Mouse (Mus musculus): Measurements from ENCODE around the gene Scn3a.

DNA sequence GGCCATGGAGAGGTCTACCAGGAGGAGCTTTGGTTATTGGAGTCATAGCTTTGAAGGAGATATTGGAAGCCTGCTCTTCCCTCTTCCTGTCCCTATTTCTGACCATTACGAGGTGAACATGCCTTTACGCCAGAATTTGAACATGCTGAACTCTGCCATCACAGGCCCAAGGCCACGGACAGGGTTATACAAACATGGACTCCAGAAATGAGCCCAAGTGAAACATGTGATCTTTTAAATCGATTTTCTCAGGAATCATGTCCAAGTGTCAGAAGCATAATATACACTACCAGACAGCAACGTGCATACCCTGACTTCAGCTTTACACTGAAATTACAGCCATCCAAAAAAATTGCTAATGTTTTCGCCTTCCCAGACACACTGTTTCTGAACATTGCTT lies 18.8 kb downstream of the Scn3a start:
- TF ChIP-seq EP300 (IDR thresholded peaks at IDR 0.05; ENCODE audit: low read depth in 1 of 2, low read length in 2 of 2): no peak
- TF ChIP-seq TBP (IDR thresholded peaks at IDR 0.05; ENCODE audit: low read depth, low read length): no peak
- no peak for TF ChIP-seq CTCF (IDR thresholded peaks at IDR 0.05 in 2 of 3, conservative IDR thresholded peaks at IDR 0.05 in 1 of 3; ENCODE audit: control insufficient read depth in 1 of 3, insufficient read depth in 1 of 3, low read depth in 2 of 3, low read length in 3 of 3, poor library complexity in 1 of 3, severe bottlenecking in 1 of 3)
- TF ChIP-seq E2F4 (IDR thresholded peaks at IDR 0.05; ENCODE audit: borderline replicate concordance, low read depth, low read length): no peak
- TF ChIP-seq ZKSCAN1 (IDR thresholded peaks at IDR 0.05; ENCODE audit: low read depth, low read length): no peak
- no peak for TF ChIP-seq MXI1 (IDR thresholded peaks at IDR 0.05; ENCODE audit: low read depth, low read length)
- TF ChIP-seq ELF1 (IDR thresholded peaks at IDR 0.05; ENCODE audit: low read depth, low read length): no peak
